Mouse (Mus musculus) hindbrain, postnatal 0 days (tissue): Measurements from ENCODE around the gene Ipp. TPM values are rescaled to one million over a fixed set of nuclear protein-coding genes. Genes with fewer than 3 reads are reported as not detected.
A peak's percentile ranks its signal among the peaks of the same experiment; 100 is the strongest.

Experiments
- ATAC-seq: fragments of 200-750 bp; cut with Nextera tagmentation; 2 replicates; pipeline ENCODE4 v1.8.0; 2017; ENCODE audit warnings: mild to moderate bottlenecking, moderate TSS enrichment, moderate library complexity
- DNase-seq: peaks from one replicate; pipeline ENCODE4 v3.0.0-alpha.2; 2015; ENCODE audit warnings: low spot score
- H3K27ac ChIP-seq: fragments of 300-500 bp; sonication (generic); 2 replicates; pipeline ENCODE4 v1.5.1; 2014; ENCODE audit warnings: mild to moderate bottlenecking
- H3K27me3 ChIP-seq: fragments of 300-500 bp; sonication (generic); 2 replicates; pipeline ENCODE4 v1.6.1; 2014; ENCODE audit warnings: low read length, mixed read lengths; ENCODE audit not compliant: insufficient read depth
- H3K36me3 ChIP-seq: fragments of 300-500 bp; sonication (generic); 2 replicates; pipeline ENCODE4 v1.6.1; 2014; ENCODE audit warnings: low read length, mixed read lengths; ENCODE audit not compliant: insufficient read depth
- H3K4me1 ChIP-seq: fragments of 300-500 bp; sonication (generic); 2 replicates; pipeline ENCODE4 v1.6.1; 2014; ENCODE audit warnings: antibody characterized with exemption, low read length, mixed read lengths; ENCODE audit not compliant: insufficient read depth
- H3K4me2 ChIP-seq: fragments of 300-500 bp; sonication (generic); 2 replicates; pipeline ENCODE4 v1.6.1; 2014; ENCODE audit warnings: low read depth, mild to moderate bottlenecking, low read length, moderate library complexity, mixed read lengths
- H3K4me3 ChIP-seq: fragments of 300-500 bp; sonication (generic); 2 replicates; pipeline ENCODE4 v1.5.1; 2014; ENCODE audit warnings: low read length
- H3K9ac ChIP-seq: fragments of 300-500 bp; sonication (generic); replicated peaks from 2 replicates; pipeline ENCODE4 v1.6.1; 2014; ENCODE audit warnings: mild to moderate bottlenecking, low read length, moderate library complexity, mixed read lengths
- H3K9me3 ChIP-seq: fragments of 300-500 bp; sonication (generic); 2 replicates; pipeline ENCODE4 v1.6.1; 2016; ENCODE audit warnings: low read length, mixed read lengths
- CTCF ChIP-seq: IDR thresholded peaks from 2 replicates; pipeline ENCODE4 v1.5.1; 2016; ENCODE audit warnings: antibody characterized with exemption, control low read depth, low read depth
- WGBS: fragments of 180-500 bp; shearing (Covaris S2); extraction: QIAGEN DNeasy Blood & Tissue Kit; methylation state at CpG from one replicate; pipeline ENCODE4 v1.1.7; 2014; 5-methylcytosine and 5-hydroxymethylcytosine counted together
- polyA plus RNA-seq: library from polyadenylated mRNA; unstranded; fragments of >200 nt; fragmentation: Nextera tagmentation; extraction: Ambion mirVana; gene quantifications from 2 replicates; pipeline ENCODE4 v1.2.1, GENCODE M21; 2015
- total RNA-seq: library from RNA; depleted of rRNA; stranded (reverse); fragments of >200 nt; gene quantifications from 2 replicates; pipeline ENCODE4 v1.2.3, GENCODE M21; 2014; rRNA removed

Gene Ipp
- total RNA-seq, result 3.8 and 4.6 TPM in 2 replicates
- polyA plus RNA-seq, result 11.1 and 12.1 TPM in 2 replicates

- WGBS, result under 1% methylated on average over 49 of the region's 55 CpGs
- H3K4me2 ChIP-seq, result peak within 1 kb of the TSS; percentile 61
- peak within 1 kb of the TSS; percentile 84 for H3K27ac ChIP-seq
- H3K9me3 ChIP-seq, result no peaks in the 10 kb centered on the region
- peak; percentile 52 for TF ChIP-seq CTCF
- 0 out of 2 replicates have a peak, but pooled peaks cover 5% of the 10 kb centered on the region for H3K4me1 ChIP-seq
- peak within 1 kb of the TSS; percentile 52 for H3K9ac ChIP-seq
- H3K36me3 ChIP-seq, result no peaks in the 10 kb centered on the region; the same call in 1 of the 2 replicates
- no peaks in the 10 kb centered on the region for H3K27me3 ChIP-seq
- DNase-seq (peak; percentile 97), ATAC-seq (peak; percentile 99)
- H3K4me3 ChIP-seq, result peak within 1 kb of the TSS; percentile 62
Measured at GRCm38 (mm10) chr4:116507425-116508218, at the start of gene Ipp. TSS of gene Ipp (plus strand) at chr4:116507549.

GRCm38 (mm10) chr4:116461943-116462342 lies 45.4 kb upstream of the Ipp start:
- Histone ChIP-seq H3K4me2 (peak overlapping the region; percentile 62), H3K9me3 (no peaks in the 10 kb centered on the region), H3K27me3 (no peaks in the 10 kb centered on the region), H3K4me3 (no peak overlapping the region), H3K9ac (no peak overlapping the region), H3K27ac (no peak overlapping the region), H3K36me3 (no peaks in the 10 kb centered on the region), H3K4me1 (0 out of 2 replicates have a peak, but pooled peaks cover 16% of the 10 kb centered on the region)
- 94% methylated on average over 3 of the region's 3 CpGs for WGBS
- no peak for TF ChIP-seq CTCF
- ATAC-seq (no peak), DNase-seq (no peak)

- Histone ChIP-seq H3K9ac (peak overlapping the region; percentile 90), H3K4me1 (0 out of 2 replicates have a peak, but pooled peaks cover 16% of the 10 kb centered on the region), H3K27me3 (no peaks in the 10 kb centered on the region), H3K27ac (peak overlapping the region; percentile 94), H3K36me3 (no peaks in the 10 kb centered on the region), H3K4me3 (peak overlapping the region; percentile 95), H3K4me2 (peak overlapping the region; percentile 62), H3K9me3 (peaks cover 6% of the 10 kb centered on the region; the same call in 1 of the 2 replicates)
- DNase-seq, result peak; percentile 48
- 4% methylated on average over 62 of the region's 74 CpGs for WGBS
- no peak for TF ChIP-seq CTCF
- ATAC-seq, result peak; percentile 67
Measured at GRCm38 (mm10) chr4:116463231-116464125, 43.9 kb upstream of the Ipp start.

GRCm38 (mm10) chr4:116464126-116464981 lies 43.0 kb upstream of the Ipp start, which contains the start of gene Mast2:
TSS of gene Mast2 (minus strand) at chr4:116464183.
- 1% methylated on average over 61 of the region's 68 CpGs for WGBS
- peak; percentile 92 for ATAC-seq

GRCm38 (mm10) chr4:116481322-116481721 lies 26.0 kb upstream of the Ipp start:
- H3K9ac ChIP-seq, result no peak overlapping the region
- H3K27ac ChIP-seq, result no peak overlapping the region
- H3K4me2 ChIP-seq, result no peak overlapping the region
- no peak for TF ChIP-seq CTCF
- H3K27me3 ChIP-seq, result no peaks in the 10 kb centered on the region
- no peak for ATAC-seq
- no peaks in the 10 kb centered on the region for H3K9me3 ChIP-seq
- H3K4me3 ChIP-seq, result no peak overlapping the region
- H3K4me1 ChIP-seq, result no peaks in the 10 kb centered on the region
- WGBS, result 64% methylated on average over 2 of the region's 2 CpGs
- DNase-seq, result no peak
- H3K36me3 ChIP-seq, result no peaks in the 10 kb centered on the region

More at GRCm38 (mm10) chr4:116464126-116464981, 43.0 kb upstream of the Ipp start, which contains the start of gene Mast2:
- Histone ChIP-seq H3K27me3 (no peaks in the 10 kb centered on the region), H3K4me3 (peak within 1 kb of the TSS; percentile 95), H3K36me3 (no peaks in the 10 kb centered on the region), H3K4me2 (peak within 1 kb of the TSS; percentile 62), H3K4me1 (0 out of 2 replicates have a peak, but pooled peaks cover 16% of the 10 kb centered on the region), H3K9ac (peak within 1 kb of the TSS; percentile 90), H3K27ac (peak within 1 kb of the TSS; percentile 94), H3K9me3 (peaks cover 6% of the 10 kb centered on the region; the same call in 1 of the 2 replicates)
- DNase-seq, result peak; percentile 97
- no peak for TF ChIP-seq CTCF

GRCm38 (mm10) chr4:116483476-116483875 lies 23.9 kb upstream of the Ipp start:
- no peaks in the 10 kb centered on the region for H3K9me3 ChIP-seq
- no peak overlapping the region for H3K4me3 ChIP-seq
- H3K27me3 ChIP-seq, result no peaks in the 10 kb centered on the region
- H3K27ac ChIP-seq, result no peak overlapping the region
- H3K4me1 ChIP-seq, result no peaks in the 10 kb centered on the region
- no peak for DNase-seq
- no peak overlapping the region for H3K9ac ChIP-seq
- WGBS, result 24% methylated on average over 2 of the region's 2 CpGs
- no peak for TF ChIP-seq CTCF
- H3K4me2 ChIP-seq, result no peak overlapping the region
- no peaks in the 10 kb centered on the region for H3K36me3 ChIP-seq
- ATAC-seq, result no peak
